Mouse (Mus musculus) spleen, embryonic (tissue): ENCODE results near the gene Svs1.

Source experiments
- CTCF ChIA-PET: fragments of 350-600 bp; sonication (Branson Sonifier 250); formaldehyde crosslinking; loops from one replicate; lab custom pipeline; 2022; lab: Charles Lee

Gene Svs1

GRCm38 (mm10) chr6:49009665-49010064 is 23.0 kb downstream of the Svs1 start:
- CTCF ChIA-PET: no interaction called here

DNA sequence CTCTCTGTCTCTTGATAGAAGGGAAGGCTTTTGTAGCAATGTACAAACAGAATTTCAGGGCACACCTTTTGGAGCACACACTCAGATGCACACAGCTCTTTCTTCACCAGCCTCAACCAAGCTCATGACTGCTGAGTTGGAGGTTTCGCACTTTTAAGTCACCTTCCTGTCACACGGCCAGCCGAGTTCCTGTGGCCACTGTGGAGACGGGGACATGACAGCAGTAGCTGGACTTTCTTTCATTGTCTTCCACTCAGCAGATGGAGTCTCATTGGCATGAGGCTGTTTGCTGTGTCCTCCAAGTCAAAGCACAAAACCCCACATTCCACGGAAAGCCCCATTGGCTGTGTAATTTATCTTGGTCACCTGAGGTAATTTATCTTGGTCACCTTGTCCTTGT is 24.5 kb downstream of the Svs1 start:
- CTCF ChIA-PET: no interaction called here

DNA sequence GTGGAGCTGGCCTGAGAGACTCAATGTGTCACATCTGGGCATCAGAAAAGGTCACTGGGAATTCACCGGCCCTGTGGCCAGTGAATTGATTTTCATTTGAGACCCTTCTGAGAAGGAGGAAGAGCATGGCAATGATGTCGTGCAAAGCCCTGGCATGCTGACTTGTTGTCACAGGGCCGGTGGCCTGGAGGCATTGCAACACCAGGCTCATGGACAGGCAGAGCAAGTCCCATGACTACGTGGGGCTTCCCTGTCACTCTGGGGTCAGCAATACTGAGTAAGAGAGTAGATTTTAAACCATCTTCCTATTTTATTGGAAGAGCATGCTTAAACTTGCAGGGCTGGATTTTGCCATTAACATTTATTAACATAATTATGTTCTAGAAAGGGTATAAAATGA is 26.4 kb downstream of the Svs1 start:
- CTCF ChIA-PET: no interaction called here

DNA sequence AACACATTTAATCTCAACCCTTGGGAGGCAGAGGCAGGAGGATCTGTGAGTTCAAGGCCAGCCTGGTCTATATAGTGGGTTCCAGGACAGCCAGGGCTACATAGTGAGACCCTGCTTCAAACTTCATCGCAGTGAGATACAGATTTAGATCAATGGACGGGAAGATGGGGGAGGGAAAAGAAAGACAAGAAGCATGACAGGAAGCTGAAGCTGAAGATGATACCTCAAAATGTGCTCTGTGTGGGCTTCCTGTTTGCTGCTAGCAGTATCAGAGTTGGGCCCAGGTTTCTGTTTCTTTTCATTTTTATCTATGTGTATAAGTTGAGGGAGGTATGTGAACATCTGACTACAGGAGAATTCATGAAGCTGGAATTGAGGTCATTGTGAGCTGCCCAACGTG is 26.8 kb downstream of the Svs1 start:
- CTCF ChIA-PET: no interaction called here

DNA sequence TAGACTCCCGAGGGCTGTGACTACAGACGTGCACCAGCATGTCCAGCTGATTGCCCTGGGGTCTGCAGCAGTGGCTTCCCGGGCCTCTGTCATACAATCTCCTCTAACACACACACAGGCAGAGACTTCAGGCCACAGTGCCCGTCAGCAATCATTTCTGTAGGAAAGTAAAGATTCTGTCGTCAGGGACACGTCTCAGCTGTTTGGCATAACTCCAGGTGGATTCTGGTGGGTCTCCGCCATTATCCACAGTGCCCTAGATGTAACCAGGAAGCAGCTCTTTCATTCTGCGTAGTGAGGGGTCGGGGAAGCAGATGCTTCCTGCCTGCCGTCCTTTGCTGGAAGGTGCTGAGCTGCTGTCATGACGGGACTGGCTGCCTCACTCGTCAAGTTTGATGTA is 30.5 kb downstream of the Svs1 start:
- CTCF ChIA-PET: no interaction called here

GRCm38 (mm10) chr6:49019341-49019740 is 32.7 kb downstream of the Svs1 start:
- CTCF ChIA-PET: no interaction called here

- CTCF ChIA-PET: no interaction called here
Measured at GRCm38 (mm10) chr6:49021141-49022012, 34.7 kb downstream of the Svs1 start.

DNA sequence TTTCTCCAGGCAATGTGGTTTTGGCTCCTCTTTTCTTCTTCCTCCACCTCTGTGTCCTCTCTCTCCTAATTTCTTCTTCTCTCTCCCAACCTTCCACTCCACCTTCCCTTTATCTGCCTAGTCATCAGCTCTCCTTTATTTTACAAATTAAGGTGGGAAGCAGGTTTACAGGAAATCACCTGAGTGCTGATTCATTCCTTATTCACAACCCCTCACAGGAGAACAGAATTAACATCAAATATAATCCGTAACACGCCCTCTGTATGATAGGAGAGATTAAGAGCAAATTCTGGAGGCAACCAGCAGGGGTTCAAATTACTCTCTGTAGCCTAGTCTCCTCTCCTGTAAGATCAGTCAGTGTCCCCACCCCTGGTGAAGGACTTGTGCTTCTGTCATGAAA is 35.7 kb downstream of the Svs1 start:
- CTCF ChIA-PET: no interaction called here

DNA sequence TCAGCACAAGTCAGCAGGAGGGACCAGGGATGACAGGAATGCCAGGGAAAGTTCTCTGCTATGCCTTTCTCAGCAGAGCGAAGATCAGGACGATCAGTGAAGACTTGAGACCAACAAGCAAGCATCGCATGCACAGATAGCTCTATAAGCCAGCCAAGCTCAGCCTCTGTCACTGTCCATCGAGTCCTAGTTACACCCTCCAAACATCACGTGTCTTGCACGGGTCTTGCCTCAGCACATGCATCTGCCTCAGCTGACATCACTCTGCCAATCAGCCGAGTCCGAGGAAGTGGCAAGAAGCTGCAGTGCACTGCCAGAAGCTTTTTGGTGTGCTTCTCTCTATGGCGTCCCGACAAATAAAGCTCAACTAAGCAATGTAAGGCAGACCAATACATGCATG is 36.7 kb downstream of the Svs1 start:
- CTCF ChIA-PET: no interaction called here

GRCm38 (mm10) chr6:49025290-49025689 is 38.6 kb downstream of the Svs1 start:
- CTCF ChIA-PET: interaction anchor here (0.6 kb wide), 1 partner anchor 66 kb away, joined by 4 read pairs; no protein-coding TSS in a partner anchor

DNA sequence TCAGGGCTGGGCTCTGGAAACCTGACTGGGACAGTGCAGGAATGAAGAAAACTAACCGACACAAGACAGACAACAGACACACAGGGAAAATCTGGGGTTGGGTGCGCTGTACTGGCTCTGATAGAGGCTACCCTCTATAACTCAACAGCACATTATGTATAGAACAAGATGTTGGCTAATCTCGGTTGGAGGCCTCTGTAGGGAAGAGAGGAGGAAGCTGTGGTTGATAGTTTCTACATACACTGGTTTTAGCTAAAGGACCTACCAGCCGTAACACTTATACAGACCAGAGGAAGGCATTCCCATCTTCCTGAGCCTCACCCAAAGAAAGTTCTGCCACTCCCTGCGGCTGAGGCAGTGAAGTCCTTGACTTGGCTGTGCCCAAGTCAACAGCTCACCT is 39.8 kb downstream of the Svs1 start:
- CTCF ChIA-PET: no interaction called here

GRCm38 (mm10) chr6:49028019-49028418 is 41.4 kb downstream of the Svs1 start:
- CTCF ChIA-PET: no interaction called here

GRCm38 (mm10) chr6:49028708-49029107 is 42.0 kb downstream of the Svs1 start:
- CTCF ChIA-PET: no interaction called here

DNA sequence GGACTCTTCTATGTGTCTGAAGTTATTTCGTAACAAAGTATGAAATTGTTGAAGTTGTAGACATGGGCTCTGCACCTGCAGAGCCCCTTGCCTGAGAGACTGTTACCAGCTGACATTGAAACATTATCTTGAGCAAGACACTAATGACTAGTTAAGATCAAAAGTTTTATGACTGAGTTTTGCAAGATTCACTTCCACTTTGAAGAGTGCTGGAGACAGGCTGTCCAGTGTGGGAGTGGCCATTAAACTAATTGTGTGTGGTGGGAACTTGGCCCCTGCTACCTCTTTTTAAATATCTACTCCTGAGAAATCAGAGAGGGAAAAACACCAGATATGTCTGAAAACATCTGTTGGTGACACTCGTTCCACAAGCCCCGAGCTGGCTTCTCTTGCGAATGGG is 44.6 kb downstream of the Svs1 start:
- CTCF ChIA-PET: no interaction called here

DNA sequence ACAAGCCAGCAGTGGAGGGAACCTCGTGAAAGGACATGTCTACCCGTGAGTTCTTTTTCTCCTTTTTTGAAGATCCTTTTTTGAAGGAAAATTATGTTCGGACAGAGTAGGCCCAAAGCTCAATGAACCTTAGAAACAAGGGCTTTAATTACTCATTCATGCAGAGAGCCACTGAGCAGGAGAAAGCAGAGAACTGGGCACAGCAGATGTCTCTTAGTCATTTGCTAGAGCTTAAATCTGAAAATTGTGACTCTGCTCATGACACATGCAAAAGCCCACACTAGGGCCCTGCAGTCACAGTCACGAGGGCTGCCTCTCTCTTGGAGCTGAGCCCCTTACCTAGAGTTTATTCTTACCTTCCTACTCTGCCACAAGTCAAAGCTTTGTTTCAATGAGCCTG is 46.1 kb downstream of the Svs1 start:
- CTCF ChIA-PET: no interaction called here

DNA sequence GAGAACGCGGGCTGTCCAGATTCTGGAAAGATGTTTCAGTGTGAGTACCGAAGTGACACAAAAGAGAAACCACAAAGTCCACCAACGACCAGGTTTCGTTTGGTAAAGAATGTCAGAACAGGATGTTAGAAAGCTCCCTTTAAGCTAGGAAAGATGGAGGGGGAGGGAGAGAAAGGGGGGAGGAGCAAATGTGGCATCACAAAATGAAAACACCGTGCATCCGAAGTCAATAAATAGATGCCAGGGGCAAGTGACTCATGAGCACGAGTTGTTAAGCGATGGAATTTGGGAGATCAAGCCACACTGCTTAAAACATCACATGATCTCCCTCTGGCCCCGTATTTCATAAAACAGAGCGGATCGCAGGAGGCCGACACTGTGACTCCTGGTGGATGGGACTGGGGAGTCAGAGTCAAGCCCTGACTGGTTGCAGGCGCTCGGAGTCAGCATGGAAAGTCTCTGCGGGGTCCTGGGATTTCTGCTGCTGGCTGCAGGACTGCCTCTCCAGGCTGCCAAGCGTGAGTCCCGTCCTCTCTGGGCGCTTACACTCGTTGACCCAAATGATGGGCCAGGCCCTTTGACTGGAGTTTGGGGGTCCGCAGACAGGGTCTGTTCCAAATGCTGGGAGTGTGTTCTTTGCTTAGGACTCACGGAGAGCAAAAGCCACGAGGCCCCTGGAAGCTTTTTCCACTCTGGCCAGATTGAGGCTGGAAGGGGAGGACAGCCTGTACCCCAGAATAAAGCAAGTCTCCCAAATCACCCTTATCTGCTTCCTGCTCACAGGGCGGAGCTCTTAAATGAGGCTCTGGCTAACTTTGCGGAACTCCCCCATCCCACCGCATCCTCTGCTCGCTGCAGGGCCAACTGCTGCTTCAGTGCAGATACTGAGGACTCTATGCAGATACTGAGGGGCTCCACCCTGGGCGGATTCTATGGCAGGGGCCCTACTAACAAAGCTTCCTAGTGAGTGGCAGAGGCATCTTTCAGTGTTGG is 49.9 kb downstream of the Svs1 start, which contains the start of gene Gpnmb:
Gene Gpnmb (plus strand): TSS at position 272 of the 993 bp plus-strand sequence.
- CTCF ChIA-PET: interaction anchor here (1.0 kb wide), 1 partner anchor 39 kb away, joined by 3 read pairs; no protein-coding TSS in a partner anchor

DNA sequence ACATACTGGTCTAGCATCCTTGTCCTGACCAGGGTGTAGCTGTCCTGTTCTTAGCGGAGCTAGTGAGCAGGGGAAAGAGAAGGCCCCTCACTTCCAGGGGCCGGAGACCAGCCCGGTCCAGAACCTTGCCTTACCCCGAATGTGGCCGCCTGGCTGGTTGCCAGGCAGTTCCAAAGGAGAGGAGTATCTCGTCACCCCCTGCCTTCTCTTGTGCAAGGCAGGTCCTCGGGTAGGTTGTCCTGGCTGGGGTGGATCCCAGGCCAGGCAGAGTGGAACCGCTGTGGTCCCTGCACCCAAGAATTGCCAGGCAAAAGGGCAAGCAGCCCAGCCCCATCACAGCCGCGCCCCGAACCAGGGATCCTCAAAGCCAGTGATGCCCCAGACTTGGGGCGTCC is 50.6 kb downstream of the Svs1 start:
- CTCF ChIA-PET: no interaction called here

GRCm38 (mm10) chr6:49039470-49040180 is 53.0 kb downstream of the Svs1 start:
- CTCF ChIA-PET: no interaction called here
